Mouse (Mus musculus) v-Abl transformed pro-B cells (cell line): ENCODE measurements around the gene Sec13.
"Not testable (repeated sequence)": the region's sequence is repeated elsewhere in the genome, so short reads cannot be mapped to it uniquely, and the experiment has no call there.

Experiments used
- in situ Hi-C, 2 experiments: fragments of 400-800 bp; cut with MboI; formaldehyde crosslinking; loops; one replicate each; pipeline ENCODE4 v1.15.1; 2025; ENCODE audit not compliant: unreplicated experiment in 2 of 2

Gene Sec13

DNA sequence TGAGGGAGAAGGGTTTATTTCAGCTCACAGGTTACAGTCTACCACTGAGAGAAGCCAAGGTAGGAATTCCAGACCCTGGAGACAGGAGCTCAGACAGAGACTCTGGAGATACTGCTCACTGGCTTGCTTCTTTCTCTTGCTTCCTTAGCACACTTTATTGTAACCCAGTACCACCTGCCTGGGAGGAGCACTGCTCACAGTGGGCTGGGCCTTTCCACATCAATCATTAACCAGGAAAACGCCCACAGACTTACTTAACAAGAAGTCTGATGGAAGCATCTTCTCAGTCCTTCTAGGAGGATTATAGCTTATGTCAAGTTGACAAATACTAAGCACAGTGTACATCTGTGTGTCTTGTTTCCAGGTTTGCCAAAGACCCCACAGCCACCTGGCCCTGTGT is 25.7 kb downstream of the Sec13 start:
- in situ Hi-C loops = no loop called here

DNA sequence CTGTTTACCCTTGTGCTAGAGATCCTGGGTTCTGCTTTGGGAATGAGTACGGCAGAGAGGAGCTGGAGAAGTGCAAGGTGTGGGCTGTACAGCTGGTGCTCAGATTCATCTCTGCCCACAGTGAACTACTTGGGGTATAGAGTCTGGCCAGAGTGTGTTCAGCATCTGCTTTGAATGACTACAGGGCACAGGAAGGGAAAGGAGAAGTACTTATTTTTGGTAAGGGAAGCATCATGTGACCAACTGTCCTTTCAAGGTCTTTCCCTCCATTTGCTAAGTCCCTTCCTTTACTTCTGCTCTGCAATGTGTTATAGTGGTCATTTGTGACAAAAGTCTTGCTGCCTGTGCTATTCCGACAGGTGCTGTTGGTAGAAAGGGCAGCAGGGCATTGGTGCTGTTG is 26.3 kb downstream of the Sec13 start:
- in situ Hi-C loops = no loop called here

DNA sequence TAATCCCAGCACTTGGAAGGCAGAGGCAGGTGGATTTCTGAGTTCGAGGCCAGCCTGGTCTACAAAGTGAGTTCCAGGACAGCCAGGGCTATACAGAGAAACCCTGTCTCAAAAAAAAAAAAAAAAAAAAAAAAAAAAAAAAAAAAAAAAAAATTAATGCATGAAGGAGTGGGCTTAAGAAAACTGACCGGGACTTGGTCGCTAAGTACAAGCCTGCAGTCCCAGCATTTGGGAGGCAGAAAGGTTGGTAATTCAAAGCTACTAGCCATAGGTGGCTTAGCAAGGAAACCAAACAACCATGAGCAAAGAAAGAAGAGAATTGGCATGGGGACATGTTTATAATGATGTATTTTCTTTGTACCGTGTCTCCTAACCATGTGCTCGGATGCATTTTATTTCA is 27.2 kb downstream of the Sec13 start:
- in situ Hi-C loops = not testable (repeated sequence)

DNA sequence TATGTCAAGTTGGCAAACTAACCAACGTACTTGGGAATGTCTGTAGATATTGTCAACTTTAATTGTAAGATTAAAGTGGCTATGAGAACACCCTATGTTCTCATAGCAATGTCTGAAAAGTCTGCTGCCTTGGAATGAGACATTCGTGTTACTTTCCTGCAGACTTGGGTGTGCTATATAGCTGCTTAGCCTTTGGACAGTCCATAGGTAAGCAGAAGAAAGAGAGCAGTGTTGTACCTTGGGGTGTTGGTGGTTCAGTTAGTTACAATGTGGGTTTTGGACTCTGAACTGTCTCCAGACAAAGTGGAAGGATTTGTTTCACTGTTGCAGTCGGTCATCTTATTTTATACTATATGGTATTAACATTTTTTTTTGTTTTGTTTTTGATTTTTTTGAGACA is 27.8 kb downstream of the Sec13 start:
- in situ Hi-C loops = no loop called here

DNA sequence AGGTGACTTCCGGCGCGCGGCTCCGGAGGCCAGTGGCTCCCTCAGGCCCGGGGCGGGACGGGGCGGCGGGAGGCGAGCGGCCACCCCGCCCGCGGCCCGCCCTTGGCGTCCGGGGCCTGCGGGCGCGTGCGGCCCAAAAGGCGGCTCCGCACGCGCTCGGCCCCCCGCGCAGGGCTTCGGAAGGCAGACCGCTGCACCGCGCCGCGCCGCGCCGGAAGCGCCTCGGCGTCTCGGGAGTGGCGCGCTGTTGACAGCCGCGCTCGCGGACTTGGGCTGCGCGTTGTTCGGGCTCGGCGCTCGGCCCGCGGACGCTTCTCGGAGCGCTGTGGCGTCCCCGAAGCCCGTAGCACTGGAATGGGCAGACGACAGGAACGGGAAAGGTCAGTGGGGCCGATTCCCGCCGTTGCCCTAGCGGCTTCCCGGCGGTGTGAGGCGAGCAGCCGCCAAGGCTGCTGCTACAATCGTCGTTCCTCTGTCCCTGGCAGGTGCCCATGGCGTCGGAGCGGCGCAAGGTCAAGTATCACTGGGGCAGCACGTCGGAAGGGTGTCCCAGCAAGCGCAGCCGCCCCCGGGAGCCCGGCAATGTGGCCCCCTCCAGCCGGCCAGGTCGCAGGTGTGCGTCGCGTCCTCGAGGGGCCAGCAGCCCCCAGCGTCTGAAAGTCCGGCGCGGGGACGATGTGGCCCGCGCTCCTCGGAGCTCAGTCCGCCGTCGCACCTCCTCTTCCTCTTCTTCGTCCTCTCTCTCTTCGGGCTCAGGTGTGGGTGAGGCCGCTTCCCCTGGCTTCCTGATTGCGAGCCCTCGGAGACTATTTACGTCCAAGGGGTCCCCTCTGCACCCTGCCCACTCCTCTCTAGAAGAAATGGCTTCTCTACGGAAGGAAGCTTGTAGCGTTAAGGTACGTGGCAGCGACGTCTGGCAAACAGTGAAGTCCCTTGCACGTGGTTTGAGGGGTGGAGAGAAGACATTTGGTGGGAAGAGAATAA is 43.0 kb downstream of the Sec13 start:
- in situ Hi-C loops = no loop called here

DNA sequence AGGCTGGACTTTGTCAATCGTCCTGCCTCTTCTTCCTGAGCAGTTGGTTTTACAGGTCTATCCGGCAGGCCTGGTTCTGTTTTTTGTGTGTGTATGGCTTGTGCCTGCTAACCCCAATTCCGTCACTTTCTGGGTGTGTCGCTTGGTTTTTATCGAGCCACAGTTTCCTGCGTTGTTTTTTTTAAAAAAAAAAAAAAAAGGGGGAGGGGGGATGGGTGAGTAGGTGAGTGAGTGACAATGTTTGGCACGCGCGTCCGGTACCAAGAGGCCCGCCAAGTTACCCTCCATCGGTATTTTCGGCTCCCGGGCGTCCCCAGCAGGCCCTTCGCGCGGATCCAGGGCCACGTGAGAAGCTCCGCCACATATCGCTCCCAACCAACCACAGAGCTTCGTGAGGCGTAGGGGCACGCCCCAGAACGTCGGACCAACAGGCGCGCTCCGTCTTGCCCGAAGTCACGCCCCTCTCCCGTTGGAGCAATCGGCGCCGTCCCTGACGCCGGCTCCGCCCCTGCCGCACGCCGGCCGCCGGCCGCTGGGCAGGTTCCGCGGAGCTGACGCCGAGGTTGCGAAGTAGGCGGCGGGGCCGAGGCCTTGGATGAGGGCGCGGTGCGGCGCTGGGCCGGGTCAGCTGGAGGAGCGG is 43.8 kb downstream of the Sec13 start, which contains the start of gene Tatdn2:
Tatdn2 (plus strand) TSS at position 469 of the 640 bp plus-strand sequence.
- in situ Hi-C loops = no loop called here

DNA sequence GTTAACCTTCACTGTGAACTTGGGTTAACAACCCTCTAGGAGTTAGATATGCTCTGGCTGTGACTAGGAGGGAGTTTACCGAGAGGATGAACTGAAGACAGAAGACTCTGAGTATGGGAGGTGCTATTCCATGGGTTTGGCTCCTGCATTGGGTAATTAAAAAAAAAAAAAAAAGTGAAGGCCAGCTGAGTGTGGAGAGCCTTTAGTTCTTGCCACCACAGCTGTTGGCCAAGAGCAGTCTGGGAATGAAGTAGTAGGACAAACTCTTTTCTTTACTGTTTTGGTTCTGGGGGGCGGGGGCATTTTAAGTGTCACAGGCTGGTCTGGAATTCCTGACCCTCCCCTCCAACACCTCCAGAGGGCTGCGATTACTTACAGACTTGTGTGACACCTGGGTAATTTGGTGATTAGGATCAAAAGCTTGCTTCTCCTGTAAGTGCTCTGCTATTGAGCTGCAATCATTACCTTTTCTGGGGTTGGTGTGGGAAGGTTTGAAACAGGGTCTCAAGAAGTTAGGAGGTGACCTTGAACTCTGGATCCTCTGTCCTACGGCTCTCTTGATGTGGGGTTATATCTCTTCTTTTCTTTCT is 44.7 kb downstream of the Sec13 start:
- in situ Hi-C loops = no loop called here

DNA sequence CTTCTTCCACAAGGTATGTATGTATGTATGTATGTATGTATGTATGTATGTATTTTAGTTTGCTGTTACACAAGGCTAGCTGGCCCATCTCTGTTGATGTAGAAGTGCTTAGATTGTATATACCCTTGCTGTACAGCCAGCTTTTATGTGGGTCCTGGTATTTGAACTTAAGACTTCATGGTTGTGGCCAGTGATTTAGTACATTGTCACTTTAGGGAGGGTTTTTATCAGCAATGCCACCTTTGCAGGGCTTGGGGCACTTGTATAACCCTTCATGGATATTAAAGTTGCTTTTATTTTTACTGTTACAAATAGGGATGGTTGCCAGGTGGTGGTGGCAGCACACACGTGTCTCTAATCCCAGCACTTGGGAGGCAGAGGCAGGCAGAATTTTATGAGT is 45.3 kb downstream of the Sec13 start:
- in situ Hi-C loops = no loop called here

DNA sequence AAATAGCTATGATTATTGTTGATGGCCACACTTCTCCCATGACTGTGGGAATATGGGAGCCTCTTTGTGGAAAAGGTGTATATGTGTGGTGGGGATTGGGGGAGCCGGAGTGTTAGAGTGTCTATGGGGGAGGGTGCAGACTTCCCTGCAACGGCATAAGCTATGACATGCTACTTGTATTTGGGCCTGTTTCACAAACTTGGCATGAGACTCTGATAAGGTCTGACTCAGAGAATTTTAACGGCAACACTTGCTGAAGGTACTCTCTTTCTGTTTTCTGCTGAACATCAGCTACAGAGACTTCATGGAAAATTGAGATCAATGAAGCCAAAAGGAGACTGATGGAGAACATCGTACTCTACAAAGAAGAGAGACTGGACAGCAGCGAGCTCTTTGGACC is 47.2 kb downstream of the Sec13 start:
- in situ Hi-C loops = no loop called here

DNA sequence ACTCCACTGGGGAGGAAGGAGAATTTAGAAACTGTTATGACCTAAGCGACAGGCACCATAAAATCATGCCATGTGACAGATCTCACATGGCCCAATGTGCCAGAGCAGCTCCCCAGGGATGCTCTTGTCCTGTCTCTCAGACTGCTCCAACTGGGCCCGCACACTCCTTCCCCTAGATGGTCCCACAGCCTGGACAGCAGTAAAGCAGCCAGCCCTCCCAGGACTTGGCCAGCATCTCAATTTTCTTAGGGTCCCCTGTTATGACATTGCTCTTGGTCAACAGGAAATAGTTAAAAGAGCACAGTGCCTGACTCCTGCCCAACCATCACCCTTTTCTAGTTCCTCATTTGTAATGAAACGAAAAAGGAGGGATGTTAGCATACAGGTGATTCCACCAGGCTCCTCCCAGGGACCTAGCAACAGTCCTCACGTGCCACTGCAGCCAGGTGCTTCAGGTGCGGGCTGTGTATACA is 47.8 kb downstream of the Sec13 start:
- in situ Hi-C loops = no loop called here

DNA sequence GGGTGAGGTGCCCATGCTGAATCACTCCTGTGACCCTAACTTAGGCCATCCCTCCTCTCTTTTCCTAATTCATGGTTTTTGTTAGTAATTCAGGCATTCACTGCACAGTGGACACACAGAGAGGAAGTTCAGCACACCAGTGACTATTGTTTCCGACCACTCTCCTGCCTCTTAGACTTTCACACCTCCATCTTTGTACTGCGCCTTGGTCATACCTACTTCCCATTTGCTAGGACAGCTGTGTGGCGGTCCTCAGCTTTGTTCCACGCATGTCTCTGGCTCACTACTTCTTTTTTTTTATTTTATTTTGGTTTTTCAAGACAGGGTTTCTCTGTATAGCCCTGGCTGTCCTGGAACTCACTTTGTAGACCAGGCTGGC is 49.5 kb downstream of the Sec13 start:
- in situ Hi-C loops = no loop called here

DNA sequence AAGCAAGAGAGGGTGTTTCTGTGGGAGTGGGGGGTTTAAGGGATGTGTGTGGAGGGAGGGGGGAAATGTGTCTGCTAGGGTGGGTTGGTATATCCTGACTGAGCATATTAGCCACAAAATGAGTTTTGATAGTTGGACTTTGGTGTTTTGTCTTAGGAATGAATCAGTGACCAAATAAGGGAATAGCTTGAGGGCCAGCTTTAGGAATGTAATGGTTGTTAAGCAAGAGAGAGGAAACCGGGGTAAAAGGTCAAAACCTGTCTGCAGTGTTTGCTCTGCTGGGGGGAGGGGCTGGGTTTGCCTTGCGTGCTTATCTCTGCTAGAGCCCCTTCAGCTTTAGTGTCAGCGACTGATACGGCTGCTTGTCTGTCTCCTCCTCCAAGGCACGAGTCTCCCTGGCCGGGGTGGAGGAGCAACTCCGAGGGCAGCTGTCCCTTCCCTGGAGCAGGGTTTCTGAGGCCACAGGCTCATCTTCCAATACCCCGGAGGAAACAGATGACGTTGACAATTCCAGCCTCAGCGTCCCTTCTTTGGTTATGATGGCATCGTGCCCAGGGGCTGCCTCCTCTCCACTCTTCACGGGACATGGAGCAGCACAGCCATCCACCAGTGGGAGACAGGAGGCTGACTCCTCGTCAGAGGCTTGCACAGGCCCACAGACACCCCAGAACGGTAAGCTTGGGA is 50.0 kb downstream of the Sec13 start:
- in situ Hi-C loops = no loop called here

DNA sequence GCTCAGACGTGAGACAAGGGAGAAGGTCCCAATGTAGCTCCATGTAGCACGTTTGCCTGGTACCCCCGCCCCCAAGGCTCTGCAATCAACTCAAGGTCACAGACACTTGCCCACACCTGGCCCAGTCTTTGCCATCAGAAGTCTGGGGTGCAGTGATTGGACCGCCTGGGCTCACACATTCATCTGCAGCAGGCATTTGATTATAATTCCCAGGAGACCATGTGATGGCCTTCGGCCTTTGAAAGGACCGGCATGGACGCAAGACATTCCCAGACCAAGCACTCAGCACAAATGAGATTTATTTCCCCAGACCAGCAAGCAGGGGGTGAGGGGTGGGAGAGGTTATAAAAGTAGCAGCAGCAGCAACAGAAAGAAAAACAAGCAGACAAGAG is 50.5 kb downstream of the Sec13 start:
- in situ Hi-C loops = no loop called here

DNA sequence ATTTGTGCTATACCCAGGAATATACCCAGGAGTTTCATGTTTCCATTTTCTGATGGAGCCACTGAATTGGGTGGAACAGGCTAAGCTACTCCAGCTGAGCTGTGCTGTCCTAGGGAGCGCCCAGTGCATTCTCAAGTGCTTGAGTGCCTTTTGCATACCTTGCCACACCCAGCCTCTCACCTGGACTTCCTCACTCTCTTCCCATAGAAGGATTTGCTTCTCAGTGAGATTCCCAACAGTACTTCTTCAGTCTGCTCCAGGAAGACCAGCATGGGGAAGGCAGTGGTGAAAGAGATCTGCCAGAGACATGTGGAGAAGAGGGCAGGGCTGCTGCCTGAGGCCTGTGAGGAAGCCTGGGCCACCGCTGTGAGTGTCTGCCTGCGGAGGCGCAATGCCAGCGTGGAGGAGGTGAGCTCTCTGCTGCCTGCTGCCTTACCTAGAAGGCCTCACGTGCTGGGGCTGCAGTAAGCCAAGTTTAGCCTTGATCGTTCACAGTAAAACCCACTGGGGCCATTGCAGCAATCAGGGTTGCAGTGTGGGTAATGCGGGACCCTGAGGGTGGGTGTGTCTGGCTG is 53.9 kb downstream of the Sec13 start:
- in situ Hi-C loops = no loop called here

DNA sequence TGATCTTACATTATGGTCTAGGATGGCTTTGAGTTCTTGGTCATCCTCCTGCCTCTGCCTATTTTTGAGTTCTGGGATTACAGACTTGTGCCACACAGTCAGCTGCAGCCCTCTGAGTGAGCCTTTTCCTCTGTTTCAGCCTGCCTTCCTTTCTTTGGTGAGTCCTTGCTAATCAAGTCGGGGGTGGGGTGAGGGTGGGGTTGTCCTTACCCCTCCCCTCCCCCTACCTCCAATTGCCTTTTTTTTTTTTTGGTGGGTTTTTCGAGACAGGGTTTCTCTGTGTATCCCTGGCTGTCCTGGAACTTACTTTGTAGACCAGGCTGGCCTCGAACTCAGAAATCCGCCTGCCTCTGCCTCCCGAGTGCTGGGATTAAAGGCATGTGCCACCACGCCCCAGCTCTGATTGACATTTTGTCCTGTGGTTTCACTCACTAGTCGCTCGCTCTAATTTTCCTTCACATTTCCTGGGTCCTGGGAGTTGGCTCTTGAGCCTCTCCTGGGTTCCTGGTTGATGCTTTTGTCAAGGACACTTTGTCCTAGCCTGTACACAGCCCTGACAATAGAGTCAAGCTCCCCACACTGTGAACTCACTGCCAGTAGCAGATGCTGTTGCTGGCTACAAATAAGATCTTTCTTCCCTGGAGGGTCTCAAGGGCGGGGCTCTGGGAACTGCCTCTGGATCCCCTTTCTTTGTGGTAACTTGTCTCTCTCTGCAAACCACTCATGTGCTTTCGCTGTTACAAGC is 57.3 kb downstream of the Sec13 start:
- in situ Hi-C loops = loop anchor here in 1 of 2 experiments (5.0 kb wide), 1 partner anchor 46 kb away; the partner anchor contains the start of gene Irak2

DNA sequence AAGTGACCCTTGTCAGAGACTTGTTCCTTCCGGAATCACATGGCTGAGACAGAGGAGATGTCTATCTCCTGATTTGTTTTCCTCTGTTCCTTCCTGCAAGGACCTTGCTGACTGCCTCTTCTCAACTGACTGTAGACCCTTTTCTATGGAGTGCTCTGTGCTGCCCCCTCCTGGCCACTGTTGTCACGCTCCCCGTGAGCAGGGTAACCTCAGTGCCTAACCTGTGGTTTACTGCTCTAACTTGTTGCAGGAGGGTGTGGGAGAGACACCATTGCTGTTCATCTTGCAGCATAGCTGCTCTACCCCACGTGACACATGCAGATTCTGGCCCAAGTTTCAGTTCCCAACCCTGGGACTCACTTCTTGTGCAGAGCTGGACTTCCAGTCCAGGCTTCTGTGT is 59.3 kb downstream of the Sec13 start:
- in situ Hi-C loops = loop anchor here in 1 of 2 experiments (5.0 kb wide), 1 partner anchor 44 kb away; the partner anchor contains the start of gene Irak2

DNA sequence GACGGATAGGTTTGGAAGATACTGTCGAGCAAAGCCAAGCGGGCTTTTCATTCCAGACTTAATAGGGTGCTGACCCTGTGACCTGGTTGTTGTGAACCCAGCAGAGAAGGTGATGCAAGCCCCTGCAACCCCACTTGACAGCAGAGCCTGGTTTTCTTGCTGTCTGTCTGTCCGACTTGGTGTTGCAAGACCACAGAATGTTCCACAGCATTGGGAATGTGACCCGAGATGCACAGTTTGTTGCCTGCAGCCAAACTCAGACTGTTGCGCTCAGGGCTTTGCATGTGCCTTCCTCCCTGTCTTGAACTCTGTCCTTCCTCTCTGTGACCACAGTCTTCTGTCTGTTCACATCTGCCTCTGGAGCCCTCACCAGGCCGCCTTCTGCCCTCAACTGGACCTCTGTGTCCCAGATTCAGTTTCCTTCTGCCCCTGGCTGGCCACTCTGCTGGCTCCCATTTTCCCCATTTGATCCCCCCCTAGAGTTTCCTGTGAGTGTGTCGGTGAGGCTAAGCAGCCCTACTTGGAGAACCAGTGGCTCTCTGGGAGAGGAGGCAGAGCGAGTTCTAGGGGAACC is 60.5 kb downstream of the Sec13 start:
- in situ Hi-C loops = loop anchor here (5.0 kb wide), 1 partner anchor 43 kb away; the partner anchor contains the start of gene Irak2 (in 2 of the 2)

DNA sequence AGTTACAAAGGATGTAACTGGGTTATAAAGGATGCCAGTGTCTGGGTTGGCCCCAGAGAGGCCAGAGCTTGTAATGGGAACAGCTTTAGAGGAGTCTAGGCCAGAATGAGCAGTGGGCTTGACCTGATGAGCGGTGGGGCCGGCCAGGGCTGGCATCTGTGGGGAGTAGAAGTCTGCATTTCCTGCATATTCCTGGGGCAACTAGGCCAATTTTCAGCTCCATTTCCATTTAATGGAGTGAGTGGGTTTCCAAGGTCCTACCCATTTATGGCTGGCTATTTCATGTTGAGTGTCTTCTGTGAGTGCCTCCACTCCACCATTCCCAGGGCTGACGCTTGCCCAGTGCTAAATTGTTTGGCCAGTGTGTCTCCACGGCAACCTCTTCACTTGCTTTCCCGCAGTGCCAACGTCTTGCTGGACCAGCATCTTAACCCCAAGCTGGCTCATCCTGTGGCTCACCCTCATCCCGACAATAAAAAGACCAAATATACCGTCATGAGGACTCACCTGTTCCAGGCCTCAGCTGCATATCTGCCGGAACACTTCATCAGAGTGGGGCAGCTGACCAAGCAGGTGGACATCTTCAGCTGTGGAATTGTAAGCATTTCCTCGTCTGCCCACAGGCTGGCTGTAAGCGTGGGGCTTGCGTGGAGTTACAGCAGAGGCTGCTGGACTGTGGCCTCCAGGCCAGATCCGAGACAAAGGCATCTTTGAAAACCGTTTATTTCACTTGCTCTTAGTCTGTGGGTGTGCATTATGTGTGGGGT is 62.1 kb downstream of the Sec13 start:
- in situ Hi-C loops = loop anchor here in 1 of 2 experiments (5.0 kb wide), 1 partner anchor 41 kb away; the partner anchor contains the start of gene Irak2
